23 mouse cellular contexts compared by ENCODE assay signal in genomic region chr10:81313581-81313980, GRCm38 (mm10). TPM values are rescaled to one million over a fixed set of nuclear protein-coding genes. Genes with fewer than 3 reads are reported as not detected.
A peak's percentile ranks its signal among the peaks of the same experiment; 100 is the strongest.
DNase-seq lines count a peak whose midpoint lies in the region; ATAC-seq lines count a peak whose summit lies in the region.
"Had no signal": no experiment of that assay in that cellular context is flagged by ENCODE, and none has a peak within 500 bp of the region (broad histone marks: within the 10 kb centered on the region; RNA-seq: fewer than 3 reads in every experiment).

No protein-coding gene starts in this region.

- peaks cover 25% of the 10 kb centered on the region for H3K4me1 ChIP-seq in hindbrain, embryonic 10.5 days (replicated peaks)
- H3K4me1 ChIP-seq in hindbrain, embryonic 16.5 days (ENCODE audit: control insufficient read depth, insufficient read depth, low read depth, low read length), result no peaks in the 10 kb centered on the region

- ATAC-seq in hindbrain, embryonic 16.5 days, result no peak
- ATAC-seq: forebrain, embryonic 15.5 days; hindbrain, postnatal 0 days; inflammation-experienced regulatory T-cells, adult 6 months; intestine, embryonic 16.5 days had no signal

- no peak overlapping the region for H3K4me2 ChIP-seq in hindbrain, embryonic 16.5 days (ENCODE audit: low read length)
- H3K4me2 ChIP-seq: embryonic facial prominence, embryonic 13.5 days; forebrain, embryonic 12.5 days; forebrain, embryonic 15.5 days; heart, embryonic 11.5 days; hindbrain, embryonic 13.5 days had no signal

- peak; percentile 37 for DNase-seq in cerebellum, adult 11 months
- no peak for DNase-seq in cerebellum, adult 8-10 months
- DNase-seq in cerebellum, adult 9-10 months, result peak; percentile 32
- no peak for DNase-seq in cerebellum, postnatal 4 days (ENCODE audit: low spot score in 2 of 2)
- DNase-seq in hindbrain, embryonic 10.5 days (ENCODE audit: low spot score), result no peak
- peak; percentile 25 to 55 for DNase-seq in cerebellum, postnatal 25 days
- DNase-seq in testis, postnatal 14 days (ENCODE audit: low spot score), result no peak
- DNase-seq: adrenal gland, adult 2 months; adrenal gland, postnatal 14 days; gastrocnemius, postnatal 36 days; heart, adult 11 months; kidney, adult 18-20 months had no signal

- H3K9me3 ChIP-seq in hindbrain, embryonic 10.5 days, result no peaks in the 10 kb centered on the region
- H3K9me3 ChIP-seq in hindbrain, embryonic 16.5 days (ENCODE audit: control insufficient read depth, low read length), result no peaks in the 10 kb centered on the region
- H3K9me3 ChIP-seq: embryonic facial prominence, embryonic 13.5 days; forebrain, embryonic 12.5 days; forebrain, embryonic 15.5 days; G1E; hindbrain, embryonic 13.5 days had no signal

- no peak overlapping the region for H3K9ac ChIP-seq in hindbrain, embryonic 16.5 days (ENCODE audit: low read depth, low read length)
- H3K9ac ChIP-seq: forebrain, embryonic 12.5 days; forebrain, embryonic 15.5 days; hindbrain, embryonic 13.5 days had no signal

- no peak overlapping the region for H3K27ac ChIP-seq in hindbrain, embryonic 10.5 days
- no peak overlapping the region for H3K27ac ChIP-seq in hindbrain, embryonic 16.5 days (ENCODE audit: low read depth, low read length)
- H3K27ac ChIP-seq: embryonic facial prominence, embryonic 13.5 days; forebrain, embryonic 12.5 days; forebrain, embryonic 15.5 days; hindbrain, embryonic 13.5 days; hindbrain, postnatal 0 days had no signal

- WGBS in hindbrain, embryonic 10.5 days, result 95% methylated on average over 13 of the region's 13 CpGs
- WGBS in hindbrain, embryonic 16.5 days, result 93% methylated on average over 13 of the region's 13 CpGs

- peak overlapping the region; percentile 2; the same call in 1 of the 2 replicates for H3K4me3 ChIP-seq in hindbrain, embryonic 10.5 days
- H3K4me3 ChIP-seq in hindbrain, embryonic 16.5 days (ENCODE audit: low read length), result no peak overlapping the region
- H3K4me3 ChIP-seq: embryonic facial prominence, embryonic 13.5 days; erythroblast, embryonic 14.5 days; forebrain, embryonic 12.5 days; forebrain, embryonic 15.5 days; hindbrain, embryonic 13.5 days had no signal

- peaks cover 99% of the 10 kb centered on the region for H3K36me3 ChIP-seq in hindbrain, embryonic 10.5 days
- peaks cover 66% of the 10 kb centered on the region for H3K36me3 ChIP-seq in hindbrain, embryonic 16.5 days (ENCODE audit: control insufficient read depth, insufficient read depth, low read length)

- peaks cover 9% of the 10 kb centered on the region; the same call in 1 of the 2 replicates for H3K27me3 ChIP-seq in hindbrain, embryonic 10.5 days (ENCODE audit: insufficient read depth, poor library complexity, severe bottlenecking)
- H3K27me3 ChIP-seq in hindbrain, embryonic 16.5 days (replicated peaks; ENCODE audit: control insufficient read depth, insufficient read depth, low read length), result no peaks in the 10 kb centered on the region
- H3K27me3 ChIP-seq: embryonic facial prominence, embryonic 13.5 days; forebrain, embryonic 15.5 days; hindbrain, embryonic 13.5 days had no signal

RNA-seq across cellular contexts. Expression of gene Cactin, which starts 7.3 kb away (rescaled TPM):
- 53.2 and 58.8 TPM in 2 replicates for polyA plus RNA-seq in hindbrain, embryonic 10.5 days (2016; fragmentation: Nextera tagmentation; extraction: Ambion mirVana)
- polyA plus RNA-seq in hindbrain, embryonic 16.5 days (2015; fragmentation: Nextera tagmentation; extraction: Ambion mirVana), result 26.3 and 30.6 TPM in 2 replicates

RNA-seq across cellular contexts. Expression of gene Tbxa2r, which starts 14.9 kb away (rescaled TPM):
- 3.3 and 3.6 TPM in 2 replicates for polyA plus RNA-seq in hindbrain, embryonic 10.5 days (2016; fragmentation: Nextera tagmentation; extraction: Ambion mirVana)
- polyA plus RNA-seq in hindbrain, embryonic 16.5 days (2015; fragmentation: Nextera tagmentation; extraction: Ambion mirVana), result 5.4 and 6.3 TPM in 2 replicates
- polyA plus RNA-seq: G1E had no signal

RNA-seq across cellular contexts. Expression of gene Pip5k1c, which starts 20.8 kb away (rescaled TPM):
- polyA plus RNA-seq in hindbrain, embryonic 10.5 days (2016; fragmentation: Nextera tagmentation; extraction: Ambion mirVana), result 62.1 and 78.5 TPM in 2 replicates
- polyA plus RNA-seq in hindbrain, embryonic 16.5 days (2015; fragmentation: Nextera tagmentation; extraction: Ambion mirVana), result 128 and 144 TPM in 2 replicates

RNA-seq across cellular contexts. Expression of gene Tjp3, which starts 22.2 kb away (rescaled TPM):
- 7.0 and 9.0 TPM in 2 replicates for polyA plus RNA-seq in hindbrain, embryonic 10.5 days (2016; fragmentation: Nextera tagmentation; extraction: Ambion mirVana)
- 5.3 and 6.4 TPM in 2 replicates for polyA plus RNA-seq in hindbrain, embryonic 16.5 days (2015; fragmentation: Nextera tagmentation; extraction: Ambion mirVana)

RNA-seq across cellular contexts. Expression of gene Gipc3, which starts 29.5 kb away (rescaled TPM):
- polyA plus RNA-seq in hindbrain, embryonic 10.5 days (2016; fragmentation: Nextera tagmentation; extraction: Ambion mirVana), result not detected in 2 replicates
- polyA plus RNA-seq in hindbrain, embryonic 16.5 days (2015; fragmentation: Nextera tagmentation; extraction: Ambion mirVana), result not detected in 2 replicates
- polyA plus RNA-seq: forebrain, embryonic 12.5 days; forebrain, embryonic 15.5 days; G1E; heart, embryonic 11.5 days; hindbrain, embryonic 13.5 days; hindbrain, postnatal 0 days had no signal

Comparison
In these comparisons a context has a peak if more than half of its experiments do, and no peak if none do; other contexts are left out.
1. DNase-seq: peak in cerebellum, adult 11 months (single experiment), cerebellum, adult 9-10 months (single experiment) and cerebellum, postnatal 25 days (2 of 2); none in cerebellum, adult 8-10 months (single experiment), cerebellum, postnatal 4 days (0 of 2), hindbrain, embryonic 10.5 days (single experiment) and testis, postnatal 14 days (single experiment).